Mouse (Mus musculus): ENCODE measurements around the gene Topors.

DNA sequence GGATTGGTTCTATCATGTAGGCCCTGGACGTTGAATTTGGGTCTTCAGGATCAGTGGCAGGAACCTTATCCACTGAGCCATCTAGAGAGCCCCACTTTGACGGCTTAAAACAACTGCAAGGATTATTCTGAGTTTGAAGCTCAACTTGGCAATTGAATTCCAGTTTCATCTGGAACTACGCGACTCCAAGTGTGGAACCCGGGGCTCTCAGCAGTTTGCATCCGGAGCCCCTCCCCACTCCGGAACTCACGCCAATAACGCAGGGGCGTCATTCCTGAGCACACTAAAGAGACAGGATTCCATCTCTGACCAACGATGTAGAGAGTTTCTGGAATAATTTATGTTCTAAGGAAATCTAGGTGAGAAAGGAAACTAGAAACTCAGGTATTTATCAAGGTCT lies 42.5 kb downstream of the Topors start:
- TF ChIP-seq CTCF (conservative IDR thresholded peaks at IDR 0.05; ENCODE audit: insufficient read depth, insufficient read length, low read depth, low read length) (no peak), POLR2A (IDR thresholded peaks at IDR 0.05; ENCODE audit: low read depth, low read length) (no peak)
